Mouse (Mus musculus): ENCODE results near the gene Atp6v1a. TPM values are rescaled to one million over a fixed set of nuclear protein-coding genes. Genes with fewer than 3 reads are reported as not detected.

Atp6v1a gene
- polyA plus RNA-seq, 1 experiment from 2014 or later, result 47.0 TPM

DNA sequence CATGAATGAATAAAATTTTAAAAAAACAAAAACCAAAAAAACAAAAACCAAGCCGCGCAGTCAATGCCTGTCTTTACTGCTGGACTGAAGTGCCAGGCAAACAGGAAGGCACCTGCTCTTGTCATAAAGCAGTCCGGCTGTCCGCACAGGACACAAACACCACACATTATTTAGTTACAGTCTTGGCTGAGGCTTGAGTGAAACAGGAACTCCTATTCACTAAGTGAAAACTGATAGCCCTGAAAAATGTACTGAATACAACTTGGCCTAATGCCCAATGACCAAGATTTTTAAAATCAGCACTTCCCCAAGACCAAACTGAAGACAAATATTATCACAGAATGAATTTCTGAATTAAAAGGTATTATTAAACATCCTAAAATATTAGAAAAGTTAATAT, 13.1 kb downstream of the Atp6v1a start:
- Histone ChIP-seq H3K4me3 (ENCODE audit: low read depth, low read length) (no peak overlapping the region), H3K4me1 (ENCODE audit: control insufficient read depth, insufficient read depth, low read length) (no peaks in the 10 kb centered on the region), H3K4me2 (no peak overlapping the region), H3K9me3 (replicated peaks; ENCODE audit: control insufficient read depth, low read length) (no peaks in the 10 kb centered on the region), H3K27me3 (ENCODE audit: control insufficient read depth, insufficient read depth, low read length) (no peaks in the 10 kb centered on the region), H3K9ac (ENCODE audit: low read depth, low read length) (no peak overlapping the region), H3K27ac (ENCODE audit: low read depth, low read length) (no peak overlapping the region), H3K36me3 (ENCODE audit: control insufficient read depth, insufficient read depth, low read length) (no peaks in the 10 kb centered on the region)
- no peak for ATAC-seq (replicated peaks; ENCODE audit: insufficient number of reproducible peaks, low FRiP score, low TSS enrichment)
- 77% methylated on average over 4 of the region's 4 CpGs for WGBS (ENCODE audit: insufficient replicate concordance)

DNA sequence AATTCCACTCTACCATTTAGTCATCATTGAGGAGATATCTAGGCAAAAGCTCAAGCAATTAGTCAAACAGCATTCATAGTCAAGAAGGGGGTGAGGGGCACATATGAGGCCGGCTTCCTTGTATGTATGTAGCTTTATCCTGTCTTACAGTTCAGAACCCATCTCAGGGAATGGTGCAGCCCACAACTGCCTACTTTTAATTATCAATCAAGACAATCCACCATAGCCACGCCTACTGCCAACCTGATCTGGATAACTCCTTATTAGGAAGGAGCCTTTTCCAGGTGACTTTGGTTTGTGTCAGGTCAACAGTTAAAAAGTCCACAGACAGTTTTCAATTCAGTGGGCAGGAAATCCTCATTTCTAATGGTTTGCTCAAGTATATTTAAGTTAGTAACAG, 14.1 kb downstream of the Atp6v1a start:
- no peaks in the 10 kb centered on the region for H3K9me3 ChIP-seq (replicated peaks; ENCODE audit: control insufficient read depth, low read length)
- no peak overlapping the region for H3K4me2 ChIP-seq
- H3K9ac ChIP-seq (ENCODE audit: low read depth, low read length), result no peak overlapping the region
- H3K36me3 ChIP-seq (ENCODE audit: control insufficient read depth, insufficient read depth, low read length), result no peaks in the 10 kb centered on the region
- no peak overlapping the region for H3K27ac ChIP-seq (ENCODE audit: low read depth, low read length)
- H3K27me3 ChIP-seq (ENCODE audit: control insufficient read depth, insufficient read depth, low read length), result no peaks in the 10 kb centered on the region
- no peaks in the 10 kb centered on the region for H3K4me1 ChIP-seq (ENCODE audit: control insufficient read depth, insufficient read depth, low read length)
- ATAC-seq (replicated peaks; ENCODE audit: insufficient number of reproducible peaks, low FRiP score, low TSS enrichment), result no peak
- 86% methylated on average over 2 of the region's 2 CpGs for WGBS (ENCODE audit: insufficient replicate concordance)
- no peak overlapping the region for H3K4me3 ChIP-seq (ENCODE audit: low read depth, low read length)

GRCm38 (mm10) chr16:44124713-44125112, 14.8 kb downstream of the Atp6v1a start:
- Histone ChIP-seq H3K4me1 (ENCODE audit: control insufficient read depth, insufficient read depth, low read length) (no peaks in the 10 kb centered on the region), H3K27me3 (ENCODE audit: control insufficient read depth, insufficient read depth, low read length) (no peaks in the 10 kb centered on the region), H3K9me3 (replicated peaks; ENCODE audit: control insufficient read depth, low read length) (no peaks in the 10 kb centered on the region), H3K36me3 (ENCODE audit: control insufficient read depth, insufficient read depth, low read length) (no peaks in the 10 kb centered on the region), H3K27ac (ENCODE audit: low read depth, low read length) (no peak overlapping the region), H3K4me2 (no peak overlapping the region), H3K4me3 (ENCODE audit: low read depth, low read length) (no peak overlapping the region), H3K9ac (ENCODE audit: low read depth, low read length) (no peak overlapping the region)
- 75% methylated on average over 1 of the region's 1 CpGs for WGBS (ENCODE audit: insufficient replicate concordance)
- ATAC-seq (replicated peaks; ENCODE audit: insufficient number of reproducible peaks, low FRiP score, low TSS enrichment), result no peak

DNA sequence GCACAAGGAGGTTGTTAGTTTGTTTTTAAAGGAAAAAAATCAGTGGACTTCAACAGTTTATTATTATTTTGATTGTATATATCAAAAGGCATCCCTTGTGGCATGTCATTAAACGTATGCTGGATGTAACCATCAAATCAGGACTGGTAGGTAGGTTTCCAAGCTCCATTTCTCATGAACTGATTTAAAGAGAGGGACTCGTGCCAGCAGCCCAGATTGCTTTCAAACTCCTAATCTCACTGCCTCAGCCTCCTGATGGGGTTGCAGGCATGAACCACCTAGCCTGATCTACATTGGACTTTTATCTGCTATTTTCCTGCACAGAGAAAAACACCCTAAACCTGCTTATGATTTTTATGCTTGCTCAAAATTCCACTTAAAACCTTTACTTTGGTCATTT, 15.7 kb downstream of the Atp6v1a start:
- ATAC-seq (replicated peaks; ENCODE audit: insufficient number of reproducible peaks, low FRiP score, low TSS enrichment), result no peak
- Histone ChIP-seq H3K4me3 (ENCODE audit: low read depth, low read length) (no peak overlapping the region), H3K27me3 (ENCODE audit: control insufficient read depth, insufficient read depth, low read length) (no peaks in the 10 kb centered on the region), H3K9me3 (replicated peaks; ENCODE audit: control insufficient read depth, low read length) (no peaks in the 10 kb centered on the region), H3K9ac (ENCODE audit: low read depth, low read length) (no peak overlapping the region), H3K4me2 (no peak overlapping the region), H3K36me3 (ENCODE audit: control insufficient read depth, insufficient read depth, low read length) (no peaks in the 10 kb centered on the region), H3K4me1 (ENCODE audit: control insufficient read depth, insufficient read depth, low read length) (no peaks in the 10 kb centered on the region), H3K27ac (ENCODE audit: low read depth, low read length) (no peak overlapping the region)
- 72% methylated on average over 2 of the region's 2 CpGs for WGBS (ENCODE audit: insufficient replicate concordance)

DNA sequence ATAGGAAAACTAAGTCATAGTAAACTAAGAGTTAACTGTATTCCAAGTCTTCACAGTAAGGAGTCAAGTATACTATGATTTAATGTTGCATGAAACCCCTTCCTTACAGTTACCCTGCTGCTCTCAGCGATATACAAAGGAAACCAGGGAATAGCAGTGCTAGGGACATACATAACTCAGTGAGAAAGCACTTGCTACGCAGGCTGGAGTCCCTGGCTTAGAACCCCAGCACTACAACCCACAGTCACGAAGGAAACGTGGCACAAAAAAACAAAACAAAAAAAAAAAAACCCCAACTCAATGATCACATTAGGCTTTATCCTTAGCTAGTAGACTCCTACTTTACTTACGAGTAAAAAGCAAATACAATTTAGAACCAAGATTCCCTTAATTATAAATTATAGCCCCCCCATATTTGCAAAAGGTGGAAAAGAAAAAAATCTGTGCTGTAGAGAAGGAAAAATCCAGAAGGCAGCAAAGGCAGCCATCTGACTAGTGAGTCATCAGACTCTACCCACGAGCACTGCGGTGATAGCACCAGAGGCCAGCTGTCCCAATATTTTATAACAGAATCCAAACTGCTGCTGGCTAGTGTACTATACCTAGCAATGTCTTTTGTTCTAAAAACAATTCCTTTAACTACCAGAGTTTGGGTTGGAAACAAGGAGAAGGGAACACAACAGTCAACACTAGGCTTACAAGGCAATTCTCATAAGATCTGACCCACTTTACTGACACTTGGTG, 16.4 kb downstream of the Atp6v1a start:
- Histone ChIP-seq H3K4me2 (no peak overlapping the region), H3K4me1 (ENCODE audit: control insufficient read depth, insufficient read depth, low read length) (no peaks in the 10 kb centered on the region), H3K9ac (ENCODE audit: low read depth, low read length) (no peak overlapping the region), H3K36me3 (ENCODE audit: control insufficient read depth, insufficient read depth, low read length) (no peaks in the 10 kb centered on the region), H3K9me3 (replicated peaks; ENCODE audit: control insufficient read depth, low read length) (no peaks in the 10 kb centered on the region), H3K27ac (ENCODE audit: low read depth, low read length) (no peak overlapping the region), H3K27me3 (ENCODE audit: control insufficient read depth, insufficient read depth, low read length) (no peaks in the 10 kb centered on the region), H3K4me3 (ENCODE audit: low read depth, low read length) (no peak overlapping the region)
- WGBS (ENCODE audit: insufficient replicate concordance), result 76% methylated on average over 7 of the region's 7 CpGs
- ATAC-seq (replicated peaks; ENCODE audit: insufficient number of reproducible peaks, low FRiP score, low TSS enrichment), result no peak

DNA sequence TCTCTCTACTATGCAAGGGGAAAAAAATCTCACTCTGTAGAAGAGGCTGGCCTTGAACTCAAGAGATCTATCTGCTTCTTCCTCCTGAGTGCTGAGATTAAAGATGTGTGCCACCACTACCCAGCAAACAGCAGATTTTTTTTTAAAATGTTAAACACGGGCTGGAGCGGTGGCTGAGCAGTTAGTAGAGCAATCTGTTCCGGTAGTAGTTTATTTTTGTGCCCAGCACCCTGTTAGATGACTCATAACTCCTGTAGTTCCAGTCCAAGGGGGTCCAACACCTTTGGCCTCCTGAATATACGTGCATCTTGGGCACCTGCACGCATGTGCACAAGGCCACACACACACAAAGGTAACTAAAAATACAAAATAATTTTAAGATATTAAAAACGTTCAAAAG, 16.9 kb downstream of the Atp6v1a start:
- H3K27ac ChIP-seq (ENCODE audit: low read depth, low read length), result no peak overlapping the region
- no peaks in the 10 kb centered on the region for H3K27me3 ChIP-seq (ENCODE audit: control insufficient read depth, insufficient read depth, low read length)
- no peaks in the 10 kb centered on the region for H3K36me3 ChIP-seq (ENCODE audit: control insufficient read depth, insufficient read depth, low read length)
- no peak overlapping the region for H3K9ac ChIP-seq (ENCODE audit: low read depth, low read length)
- 82% methylated on average over 6 of the region's 6 CpGs for WGBS (ENCODE audit: insufficient replicate concordance)
- no peak overlapping the region for H3K4me3 ChIP-seq (ENCODE audit: low read depth, low read length)
- no peaks in the 10 kb centered on the region for H3K4me1 ChIP-seq (ENCODE audit: control insufficient read depth, insufficient read depth, low read length)
- no peaks in the 10 kb centered on the region for H3K9me3 ChIP-seq (replicated peaks; ENCODE audit: control insufficient read depth, low read length)
- no peak overlapping the region for H3K4me2 ChIP-seq
- no peak for ATAC-seq (replicated peaks; ENCODE audit: insufficient number of reproducible peaks, low FRiP score, low TSS enrichment)

DNA sequence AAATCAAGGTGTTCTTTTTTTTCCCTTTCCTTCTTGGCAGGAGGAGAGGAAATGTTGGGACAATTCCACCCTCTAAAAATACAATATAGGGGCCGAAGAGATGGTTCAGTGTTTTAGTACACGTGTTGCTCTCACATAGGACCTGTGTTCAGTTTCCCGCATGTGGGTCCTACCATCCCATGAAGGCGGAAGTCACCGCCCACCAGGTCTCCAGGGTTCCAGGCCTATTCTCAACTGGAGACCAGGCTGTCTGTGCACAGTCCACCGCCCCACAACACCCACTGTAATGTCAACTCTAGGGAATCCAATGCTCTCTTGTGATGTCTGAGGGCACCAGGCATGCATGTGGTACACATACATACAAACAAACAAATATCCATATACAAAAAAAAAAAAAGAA, 17.4 kb downstream of the Atp6v1a start:
- H3K9ac ChIP-seq (ENCODE audit: low read depth, low read length), result no peak overlapping the region
- H3K36me3 ChIP-seq (ENCODE audit: control insufficient read depth, insufficient read depth, low read length), result no peaks in the 10 kb centered on the region
- no peak for ATAC-seq (replicated peaks; ENCODE audit: insufficient number of reproducible peaks, low FRiP score, low TSS enrichment)
- H3K4me3 ChIP-seq (ENCODE audit: low read depth, low read length), result no peak overlapping the region
- no peaks in the 10 kb centered on the region for H3K4me1 ChIP-seq (ENCODE audit: control insufficient read depth, insufficient read depth, low read length)
- no peaks in the 10 kb centered on the region for H3K9me3 ChIP-seq (replicated peaks; ENCODE audit: control insufficient read depth, low read length)
- no peaks in the 10 kb centered on the region for H3K27me3 ChIP-seq (ENCODE audit: control insufficient read depth, insufficient read depth, low read length)
- WGBS (ENCODE audit: insufficient replicate concordance), result 81% methylated on average over 6 of the region's 6 CpGs
- H3K4me2 ChIP-seq, result no peak overlapping the region
- H3K27ac ChIP-seq (ENCODE audit: low read depth, low read length), result no peak overlapping the region

DNA sequence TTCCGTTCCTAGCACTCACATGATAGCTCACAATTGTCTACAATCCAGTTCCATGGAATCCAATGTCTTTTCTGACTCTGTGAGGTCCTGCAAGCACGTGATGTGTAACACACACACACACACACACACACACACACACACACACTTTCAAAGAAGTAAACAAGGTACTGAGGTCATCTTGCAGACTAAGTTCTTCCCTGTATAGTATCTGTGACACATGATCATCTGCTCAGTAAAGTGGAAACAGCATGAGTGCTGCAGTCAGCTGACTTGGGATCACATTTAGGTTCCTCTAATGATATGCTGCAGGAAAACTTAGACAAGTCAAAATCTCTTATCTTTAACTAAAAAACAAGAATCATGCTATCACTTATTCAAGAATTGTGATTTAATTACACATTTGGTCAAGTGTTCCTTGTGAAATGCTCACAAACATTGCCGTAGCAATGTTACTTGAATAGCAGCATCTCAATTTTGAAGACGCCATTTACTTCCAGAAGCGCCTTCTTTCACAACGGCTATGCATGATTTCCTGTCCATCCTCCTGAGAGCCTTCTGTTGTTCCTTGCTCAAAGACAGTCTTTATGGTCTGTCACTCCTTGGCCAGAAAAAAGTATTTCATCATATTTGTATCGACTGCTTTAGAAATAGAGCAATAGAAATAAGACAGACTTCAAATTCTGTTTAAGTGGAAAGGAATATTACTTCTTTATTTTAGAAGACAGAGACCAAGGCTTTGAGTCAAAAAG, 19.6 kb downstream of the Atp6v1a start:
- WGBS (ENCODE audit: insufficient replicate concordance), result 87% methylated on average over 7 of the region's 7 CpGs
- Histone ChIP-seq H3K27me3 (ENCODE audit: control insufficient read depth, insufficient read depth, low read length) (no peaks in the 10 kb centered on the region), H3K9ac (ENCODE audit: low read depth, low read length) (no peak overlapping the region)

DNA sequence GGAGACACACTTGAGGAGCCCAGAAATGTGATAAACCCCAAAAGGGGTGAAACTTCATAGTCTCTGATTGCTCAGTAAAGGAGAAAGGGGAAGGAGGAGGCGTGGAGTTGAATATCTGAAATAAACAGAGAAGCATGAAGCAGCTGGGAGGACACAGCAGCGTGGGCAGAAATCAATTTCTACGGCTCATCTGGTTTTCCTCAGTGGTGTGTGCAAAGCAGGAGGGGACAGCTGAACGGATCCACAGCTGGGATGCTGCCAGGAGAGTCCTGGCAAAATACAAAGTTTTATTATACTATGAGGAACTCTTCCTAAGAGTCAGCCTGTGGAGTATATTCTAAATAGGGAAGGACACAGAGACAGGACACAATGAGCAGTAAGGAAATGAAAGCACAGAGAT, 30.5 kb downstream of the Atp6v1a start:
- no peaks in the 10 kb centered on the region for H3K4me1 ChIP-seq (ENCODE audit: control insufficient read depth, insufficient read depth, low read length)
- no peaks in the 10 kb centered on the region for H3K9me3 ChIP-seq (replicated peaks; ENCODE audit: control insufficient read depth, low read length)
- H3K36me3 ChIP-seq (ENCODE audit: control insufficient read depth, insufficient read depth, low read length), result peaks cover 12% of the 10 kb centered on the region
- no peaks in the 10 kb centered on the region for H3K27me3 ChIP-seq (ENCODE audit: control insufficient read depth, insufficient read depth, low read length)
- ATAC-seq (replicated peaks; ENCODE audit: insufficient number of reproducible peaks, low FRiP score, low TSS enrichment), result no peak
- H3K4me2 ChIP-seq, result no peak overlapping the region
- 79% methylated on average over 4 of the region's 4 CpGs for WGBS (ENCODE audit: insufficient replicate concordance)
- no peak overlapping the region for H3K27ac ChIP-seq (ENCODE audit: low read depth, low read length)
- no peak overlapping the region for H3K4me3 ChIP-seq (ENCODE audit: low read depth, low read length)
- H3K9ac ChIP-seq (ENCODE audit: low read depth, low read length), result no peak overlapping the region

More for the DNA sequence above, 19.6 kb downstream of the Atp6v1a start:
- Histone ChIP-seq H3K36me3 (ENCODE audit: control insufficient read depth, insufficient read depth, low read length) (no peaks in the 10 kb centered on the region; the same call in 1 of the 2 replicates), H3K4me2 (no peak overlapping the region), H3K4me1 (ENCODE audit: control insufficient read depth, insufficient read depth, low read length) (no peaks in the 10 kb centered on the region), H3K9me3 (replicated peaks; ENCODE audit: control insufficient read depth, low read length) (no peaks in the 10 kb centered on the region), H3K27ac (ENCODE audit: low read depth, low read length) (no peak overlapping the region), H3K4me3 (ENCODE audit: low read depth, low read length) (no peak overlapping the region)
- no peak for ATAC-seq (replicated peaks; ENCODE audit: insufficient number of reproducible peaks, low FRiP score, low TSS enrichment)

Measured in heart, embryonic 11.5 days (tissue).